Mouse (Mus musculus) small intestine, adult 2 months (tissue): ENCODE data around the gene Cwc22. TPM values are rescaled to one million over a fixed set of nuclear protein-coding genes. Genes with fewer than 3 reads are reported as not detected.

Experiments used
- H3K27ac ChIP-seq: fragments of 200-500 bp; 2 replicates; pipeline ENCODE4 v1.5.1; 2012; ENCODE audit warnings: low read depth, low read length, control low read depth, inconsistent platforms; ENCODE audit not compliant: insufficient read depth
- H3K27me3 ChIP-seq: fragments of 200-500 bp; 2 replicates; pipeline ENCODE4 v1.6.1; 2012; ENCODE audit warnings: mild to moderate bottlenecking, moderate library complexity, low read length, inconsistent platforms; ENCODE audit not compliant: control insufficient read depth, insufficient read depth
- H3K36me3 ChIP-seq: fragments of 200-500 bp; 2 replicates; pipeline ENCODE4 v1.6.1; 2012; ENCODE audit warnings: mild to moderate bottlenecking, low read length, control low read depth, inconsistent platforms; ENCODE audit not compliant: control insufficient read depth, insufficient read depth
- H3K4me1 ChIP-seq: fragments of 200-500 bp; 2 replicates; pipeline ENCODE4 v1.6.1; 2012; ENCODE audit warnings: low read length, inconsistent platforms, mixed read lengths; ENCODE audit not compliant: control insufficient read depth, insufficient read depth, insufficient read length
- H3K4me3 ChIP-seq: fragments of 200-500 bp; 2 replicates; pipeline ENCODE4 v1.5.1; 2012; ENCODE audit warnings: low read depth, mild to moderate bottlenecking, control low read depth, inconsistent platforms, low read length, moderate library complexity
- CTCF ChIP-seq: fragments of 200-500 bp; IDR thresholded peaks from 2 replicates; pipeline ENCODE4 v1.5.1; 2012; ENCODE audit warnings: low read depth, mild to moderate bottlenecking, control low read depth, inconsistent platforms, low read length, moderate library complexity, mixed read lengths; ENCODE audit not compliant: insufficient replicate concordance, insufficient read length; ENCODE audit errors: extremely low read depth
- POLR2A ChIP-seq: fragments of 200-500 bp; IDR thresholded peaks from 2 replicates; pipeline ENCODE4 v1.6.1; 2012; ENCODE audit warnings: low read depth, mild to moderate bottlenecking, control low read depth, inconsistent platforms, low read length, moderate library complexity
- WGBS: fragments of 180-500 bp; shearing (Covaris S2); methylation state at CpG from one replicate; pipeline ENCODE4 v1.1.7; 2018; 5-methylcytosine and 5-hydroxymethylcytosine counted together
- polyA plus RNA-seq: library from polyadenylated mRNA; depleted of rRNA; stranded (reverse); fragments of >200 nt; gene quantifications from 2 replicates; pipeline ENCODE4 v1.2.3, GENCODE M21; 2012

Gene Cwc22
- polyA plus RNA-seq, 1 experiment, result 0.91 TPM

DNA sequence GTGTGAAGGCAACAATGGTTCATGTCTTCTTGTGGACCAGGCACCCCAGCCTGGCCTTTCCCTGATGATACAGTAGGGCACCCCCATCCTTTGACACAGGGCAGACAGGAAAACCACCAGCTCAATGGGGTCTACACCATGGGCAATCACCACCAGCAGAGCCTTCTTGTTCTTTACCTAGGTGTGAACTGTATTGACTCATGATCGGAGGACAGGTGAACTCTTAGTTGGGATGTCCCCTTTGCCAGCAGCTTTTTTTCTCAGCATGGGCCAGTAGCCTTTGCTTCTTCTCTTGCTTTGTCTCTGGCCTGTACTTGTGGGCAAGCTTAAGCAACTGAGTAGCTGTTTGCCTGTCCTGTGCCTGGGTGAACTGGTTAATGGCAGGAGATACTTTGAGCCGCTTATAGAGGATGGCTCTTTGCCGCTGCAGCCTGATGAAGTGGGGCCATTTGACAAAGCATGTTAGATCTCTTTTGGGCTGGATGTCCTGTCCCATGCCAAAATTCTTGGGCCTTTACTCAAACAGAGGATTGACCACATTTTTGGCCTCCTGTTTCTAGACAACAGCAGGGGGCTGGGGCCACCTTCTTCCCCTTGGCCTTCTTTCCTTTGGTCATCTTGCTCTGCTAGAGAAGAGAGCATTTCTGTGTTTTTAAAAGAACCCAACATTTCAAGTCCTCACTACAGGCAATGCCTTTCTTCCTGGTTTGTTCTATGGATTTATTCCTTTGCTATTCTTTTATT is 16.4 kb upstream of the Cwc22 start:
- H3K4me1 ChIP-seq, result no peaks in the 10 kb centered on the region
- H3K36me3 ChIP-seq, result no peaks in the 10 kb centered on the region
- no peaks in the 10 kb centered on the region for H3K27me3 ChIP-seq
- WGBS, result 94% methylated on average over 3 of the region's 3 CpGs
- H3K4me3 ChIP-seq, result no peak overlapping the region
- no peak for TF ChIP-seq CTCF
- TF ChIP-seq POLR2A, result no peak
- H3K27ac ChIP-seq, result no peak overlapping the region

DNA sequence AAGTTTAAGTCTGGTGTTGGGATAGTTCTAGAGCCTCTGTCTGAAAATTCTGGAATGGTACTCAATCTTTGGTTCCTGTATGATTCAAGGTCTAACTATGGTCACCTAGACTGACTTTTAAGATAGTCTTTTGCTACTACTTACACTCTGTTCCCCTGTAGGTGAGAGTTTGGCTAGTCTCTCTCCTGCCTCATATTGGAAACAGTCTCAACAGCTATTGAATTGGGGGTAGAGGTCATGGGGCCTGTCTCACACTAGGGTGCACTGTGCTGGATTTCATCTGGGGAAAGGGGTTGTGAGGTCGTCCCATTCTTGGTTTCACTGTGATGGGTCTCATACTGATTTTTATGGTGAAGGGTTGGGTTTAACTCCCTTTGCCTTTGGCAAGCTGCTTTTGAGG is 15.1 kb upstream of the Cwc22 start:
- Histone ChIP-seq H3K27me3 (no peaks in the 10 kb centered on the region), H3K36me3 (no peaks in the 10 kb centered on the region), H3K4me1 (no peaks in the 10 kb centered on the region), H3K27ac (no peak overlapping the region), H3K4me3 (no peak overlapping the region)
- WGBS, result 52% methylated on average over 1 of the region's 1 CpGs
- TF ChIP-seq CTCF (no peak), POLR2A (no peak)

DNA sequence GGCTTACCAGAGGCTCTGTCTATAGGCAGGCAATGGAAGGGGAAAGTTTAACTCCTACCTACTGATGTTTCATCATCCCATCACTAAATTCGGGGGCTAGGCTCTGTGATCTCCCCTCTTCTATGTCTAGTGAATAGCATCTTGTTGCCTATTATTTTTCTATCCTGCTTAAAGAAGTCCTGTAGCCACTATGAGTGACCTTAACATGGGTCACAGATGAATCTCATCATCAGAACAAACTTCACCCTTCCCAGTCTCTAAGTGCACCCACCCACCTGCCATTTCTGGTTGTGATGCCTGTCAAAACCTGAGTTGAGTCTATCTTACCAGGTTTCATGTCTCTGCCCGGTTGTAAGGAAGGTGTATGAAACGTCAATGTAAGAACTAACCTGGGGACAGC is 14.5 kb upstream of the Cwc22 start:
- H3K27ac ChIP-seq, result no peak overlapping the region
- H3K4me3 ChIP-seq, result no peak overlapping the region
- 82% methylated on average over 3 of the region's 3 CpGs for WGBS
- no peaks in the 10 kb centered on the region for H3K27me3 ChIP-seq
- no peaks in the 10 kb centered on the region for H3K4me1 ChIP-seq
- H3K36me3 ChIP-seq, result no peaks in the 10 kb centered on the region
- TF ChIP-seq CTCF (no peak), POLR2A (no peak)

DNA sequence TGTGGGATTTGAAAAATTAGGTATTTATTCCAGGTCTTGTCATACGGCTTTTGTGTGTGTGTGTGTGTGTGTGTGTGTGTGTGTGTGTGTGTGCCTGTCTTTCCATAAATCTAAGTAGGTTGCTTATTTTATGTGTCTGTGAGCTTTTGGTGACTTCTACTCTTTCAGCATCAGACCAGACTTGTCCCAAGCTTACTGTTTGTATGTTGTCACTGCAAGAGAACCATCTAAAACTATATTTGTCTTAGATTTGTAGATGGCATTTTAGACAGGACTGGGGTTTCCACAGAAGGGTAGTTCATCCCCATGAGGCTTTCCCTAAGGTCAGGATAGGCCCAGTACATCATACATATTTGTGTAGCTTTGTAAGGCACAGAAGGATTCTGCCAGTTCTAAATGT is 13.2 kb upstream of the Cwc22 start:
- no peak overlapping the region for H3K27ac ChIP-seq
- no peaks in the 10 kb centered on the region for H3K27me3 ChIP-seq
- no peaks in the 10 kb centered on the region for H3K36me3 ChIP-seq
- H3K4me1 ChIP-seq, result no peaks in the 10 kb centered on the region
- H3K4me3 ChIP-seq, result no peak overlapping the region
- no peak for TF ChIP-seq POLR2A
- TF ChIP-seq CTCF, result no peak
- 88% methylated on average over 1 of the region's 1 CpGs for WGBS

DNA sequence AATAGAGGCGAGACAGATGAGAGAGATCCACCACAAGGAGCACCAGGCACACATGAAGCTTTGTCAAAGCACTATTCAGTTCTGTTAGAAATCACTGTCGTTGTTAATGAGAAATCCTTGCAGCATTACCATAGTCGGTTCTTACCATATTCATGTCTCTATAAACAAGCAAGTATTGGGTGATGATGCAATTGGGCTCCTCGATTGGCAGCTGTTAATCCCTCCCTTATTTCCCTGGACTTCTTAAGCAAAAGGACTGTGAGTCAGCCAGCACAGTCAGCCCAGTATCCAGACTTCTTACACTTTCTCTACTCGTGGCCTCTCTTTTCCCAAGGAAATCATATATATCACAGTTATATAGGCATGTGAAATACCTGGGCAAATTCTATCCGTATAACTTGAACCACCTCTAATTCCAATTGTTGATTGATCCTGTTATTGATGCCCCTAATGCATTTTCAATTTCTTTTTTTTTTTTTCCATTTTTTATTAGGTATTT is 5.3 kb upstream of the Cwc22 start:
- no peak overlapping the region for H3K4me3 ChIP-seq
- WGBS, result 79% methylated on average over 6 of the region's 6 CpGs
- H3K4me1 ChIP-seq, result no peaks in the 10 kb centered on the region
- TF ChIP-seq CTCF, result no peak
- no peak for TF ChIP-seq POLR2A
- H3K27me3 ChIP-seq, result no peaks in the 10 kb centered on the region
- no peaks in the 10 kb centered on the region for H3K36me3 ChIP-seq
- H3K27ac ChIP-seq, result no peak overlapping the region

DNA sequence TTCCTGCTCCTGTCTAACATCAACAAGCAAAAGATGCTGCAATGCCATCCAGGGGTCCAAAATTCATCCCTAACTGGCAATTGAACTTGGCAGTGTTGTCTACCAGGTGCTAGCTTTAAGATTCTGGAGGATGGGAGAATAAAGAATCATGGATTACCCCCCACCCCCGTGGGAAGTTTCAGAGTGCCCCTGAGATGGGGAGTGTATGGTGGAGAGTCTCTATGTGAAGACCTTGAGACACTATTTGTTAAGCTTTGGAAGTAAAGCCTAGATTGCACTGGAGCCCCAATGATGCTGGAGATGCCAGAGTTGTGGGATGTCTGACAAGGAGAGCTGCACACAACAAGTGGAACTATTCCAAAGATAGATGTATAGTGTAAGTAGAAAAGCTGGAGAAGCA is 3.9 kb upstream of the Cwc22 start:
- 64% methylated on average over 1 of the region's 1 CpGs for whole genome bisulfite sequencing
- TF ChIP-seq CTCF, result no peak
- TF ChIP-seq POLR2A, result no peak
- Histone ChIP-seq H3K4me3 (no peak overlapping the region), H3K27me3 (no peaks in the 10 kb centered on the region), H3K36me3 (no peaks in the 10 kb centered on the region), H3K27ac (no peak overlapping the region), H3K4me1 (no peaks in the 10 kb centered on the region)

DNA sequence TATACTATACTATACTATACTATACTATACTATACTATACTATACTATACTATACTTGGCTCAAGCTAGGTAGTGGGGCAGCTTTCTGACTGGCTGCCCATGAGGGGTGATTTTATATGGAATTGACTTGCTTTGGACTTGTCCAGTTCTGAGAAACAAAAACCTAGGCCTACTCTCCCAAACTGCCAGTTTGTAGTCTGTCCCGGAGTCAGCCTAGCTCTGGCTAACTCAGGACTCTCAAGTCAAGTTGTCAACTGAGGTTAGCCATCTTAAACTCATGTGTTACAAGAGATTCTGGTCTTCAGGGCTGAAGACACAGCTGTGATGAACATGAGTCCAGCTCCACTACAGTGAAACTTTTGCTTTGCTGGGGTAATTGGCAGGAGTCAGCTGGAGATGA is 3.3 kb upstream of the Cwc22 start:
- Histone ChIP-seq H3K4me1 (no peaks in the 10 kb centered on the region), H3K27ac (no peak overlapping the region), H3K27me3 (no peaks in the 10 kb centered on the region), H3K4me3 (no peak overlapping the region), H3K36me3 (no peaks in the 10 kb centered on the region)
- WGBS, result 94% methylated on average over 1 of the region's 1 CpGs
- no peak for TF ChIP-seq POLR2A
- TF ChIP-seq CTCF, result no peak
